Mouse (Mus musculus) cortical plate, adult 2 months (tissue): ENCODE results near the gene Fgfbp3. TPM values are rescaled to one million over a fixed set of nuclear protein-coding genes. Genes with fewer than 3 reads are reported as not detected.

Experiments
- H3K27ac ChIP-seq: fragments of 200-500 bp; 2 replicates; pipeline ENCODE4 v1.5.1; 2012; ENCODE audit warnings: low read length, control low read depth, inconsistent platforms; ENCODE audit not compliant: insufficient read depth
- H3K4me1 ChIP-seq: fragments of 200-500 bp; 2 replicates; pipeline ENCODE4 v1.6.1; 2011; ENCODE audit warnings: low read length; ENCODE audit not compliant: control insufficient read depth, insufficient read depth
- H3K4me3 ChIP-seq: fragments of 200-500 bp; 2 replicates; pipeline ENCODE4 v1.5.1; 2011; ENCODE audit warnings: mild to moderate bottlenecking, low read length, control low read depth; ENCODE audit not compliant: insufficient read depth
- CTCF ChIP-seq: fragments of 200-500 bp; IDR thresholded peaks from 2 replicates; pipeline ENCODE4 v1.5.1; 2011; ENCODE audit warnings: mild to moderate bottlenecking, control low read depth, low read length; ENCODE audit not compliant: insufficient read depth; ENCODE audit errors: extremely low read depth
- POLR2A ChIP-seq: fragments of 200-500 bp; IDR thresholded peaks from 2 replicates; pipeline ENCODE4 v1.6.1; 2011; ENCODE audit warnings: mild to moderate bottlenecking, low read length, control low read depth; ENCODE audit not compliant: insufficient read depth; ENCODE audit errors: extremely low read depth
- polyA plus RNA-seq: library from polyadenylated mRNA; depleted of rRNA; stranded (reverse); fragments of >200 nt; gene quantifications from 2 replicates; pipeline ENCODE4 v1.2.3, GENCODE M21; 2012

The Fgfbp3 gene
- polyA plus RNA-seq, 1 experiment: 9.2 TPM

- TF ChIP-seq CTCF (no peak), POLR2A (no peak)
- Histone ChIP-seq H3K27ac (no peak overlapping the region), H3K4me1 (peaks cover 2% of the 10 kb centered on the region; the same call in 1 of the 2 replicates), H3K4me3 (no peak overlapping the region)
These were observed 6.4 kb downstream of the Fgfbp3 start for GRCm38 (mm10) chr19:36913064-36913463.

- Histone ChIP-seq H3K4me1 (peaks cover 2% of the 10 kb centered on the region; the same call in 1 of the 2 replicates), H3K27ac (no peak overlapping the region), H3K4me3 (no peak overlapping the region)
- no peak for TF ChIP-seq CTCF
- peak; percentile 50; the same call in 1 of the 2 replicates for TF ChIP-seq POLR2A
These were observed 8.9 kb downstream of the Fgfbp3 start for GRCm38 (mm10) chr19:36910424-36911045.

- Histone ChIP-seq H3K4me3 (no peak overlapping the region), H3K27ac (no peak overlapping the region), H3K4me1 (peaks cover 2% of the 10 kb centered on the region; the same call in 1 of the 2 replicates)
- TF ChIP-seq CTCF (peak; percentile 55), POLR2A (no peak)
These were observed 9.6 kb downstream of the Fgfbp3 start for GRCm38 (mm10) chr19:36909676-36910292.

GRCm38 (mm10) chr19:36909150-36909549 is 10.3 kb downstream of the Fgfbp3 start:
- no peak for TF ChIP-seq POLR2A
- TF ChIP-seq CTCF: no peak
- Histone ChIP-seq H3K4me3 (no peak overlapping the region), H3K27ac (no peak overlapping the region), H3K4me1 (peaks cover 2% of the 10 kb centered on the region; the same call in 1 of the 2 replicates)

GRCm38 (mm10) chr19:36904211-36905007 is 15.0 kb downstream of the Fgfbp3 start:
- no peak overlapping the region for H3K27ac ChIP-seq
- no peaks in the 10 kb centered on the region; the same call in 1 of the 2 replicates for H3K4me1 ChIP-seq
- TF ChIP-seq CTCF (no peak), POLR2A (peak; percentile 33; the same call in 1 of the 2 replicates)
- peak overlapping the region; percentile 62 for H3K4me3 ChIP-seq

GRCm38 (mm10) chr19:36903377-36903776 is 16.0 kb downstream of the Fgfbp3 start:
- no peak overlapping the region; the same call in 1 of the 2 replicates for H3K4me3 ChIP-seq
- H3K4me1 ChIP-seq: no peaks in the 10 kb centered on the region; the same call in 1 of the 2 replicates
- no peak overlapping the region for H3K27ac ChIP-seq
- no peak for TF ChIP-seq CTCF
- TF ChIP-seq POLR2A: no peak

GRCm38 (mm10) chr19:36897778-36898177 is 21.6 kb downstream of the Fgfbp3 start:
- H3K4me3 ChIP-seq: no peak overlapping the region
- H3K4me1 ChIP-seq: peaks cover 1% of the 10 kb centered on the region; the same call in 1 of the 2 replicates
- H3K27ac ChIP-seq: no peak overlapping the region
- TF ChIP-seq POLR2A (no peak), CTCF (peak; percentile 53)

GRCm38 (mm10) chr19:36896791-36897569 is 22.4 kb downstream of the Fgfbp3 start:
- TF ChIP-seq POLR2A: no peak
- TF ChIP-seq CTCF: no peak

GRCm38 (mm10) chr19:36891746-36892145 is 27.7 kb downstream of the Fgfbp3 start:
- H3K27ac ChIP-seq: no peak overlapping the region
- no peak for TF ChIP-seq CTCF
- peaks cover 1% of the 10 kb centered on the region; the same call in 1 of the 2 replicates for H3K4me1 ChIP-seq
- no peak overlapping the region for H3K4me3 ChIP-seq

More at GRCm38 (mm10) chr19:36896791-36897569, 22.4 kb downstream of the Fgfbp3 start:
- Histone ChIP-seq H3K4me1 (peaks cover 1% of the 10 kb centered on the region; the same call in 1 of the 2 replicates), H3K27ac (no peak overlapping the region), H3K4me3 (no peak overlapping the region)
